Mouse (Mus musculus): ENCODE data around the gene Alg11. TPM values are rescaled to one million over a fixed set of nuclear protein-coding genes. Genes with fewer than 3 reads are reported as not detected.

The Alg11 gene
- polyA plus RNA-seq, 1 experiment from 2014 or later: 30.3 TPM

DNA sequence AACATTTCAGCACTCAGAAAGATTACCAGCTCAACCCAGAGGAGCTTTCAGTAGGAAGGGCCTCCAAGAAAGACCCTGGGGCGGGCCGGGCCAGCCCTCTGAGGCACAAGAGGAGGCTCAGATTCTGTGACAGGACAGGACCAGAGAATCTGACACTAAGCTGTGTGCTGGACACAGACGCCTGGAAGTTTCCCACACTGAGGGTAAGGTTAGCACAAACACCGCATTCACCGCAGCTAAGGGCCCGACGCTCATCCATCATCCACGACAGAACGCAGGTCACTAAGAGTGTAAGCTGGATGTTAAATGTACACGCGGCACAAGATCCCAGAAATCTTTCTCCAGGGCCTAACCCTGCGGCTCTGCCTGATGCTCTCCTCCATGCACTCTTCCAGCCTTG is 16.8 kb upstream of the Alg11 start:
- no peak overlapping the region for H3K4me3 ChIP-seq
- WGBS: 58% methylated on average over 12 of the region's 12 CpGs
- DNase-seq (ENCODE audit: low spot score): peak; percentile 11

DNA sequence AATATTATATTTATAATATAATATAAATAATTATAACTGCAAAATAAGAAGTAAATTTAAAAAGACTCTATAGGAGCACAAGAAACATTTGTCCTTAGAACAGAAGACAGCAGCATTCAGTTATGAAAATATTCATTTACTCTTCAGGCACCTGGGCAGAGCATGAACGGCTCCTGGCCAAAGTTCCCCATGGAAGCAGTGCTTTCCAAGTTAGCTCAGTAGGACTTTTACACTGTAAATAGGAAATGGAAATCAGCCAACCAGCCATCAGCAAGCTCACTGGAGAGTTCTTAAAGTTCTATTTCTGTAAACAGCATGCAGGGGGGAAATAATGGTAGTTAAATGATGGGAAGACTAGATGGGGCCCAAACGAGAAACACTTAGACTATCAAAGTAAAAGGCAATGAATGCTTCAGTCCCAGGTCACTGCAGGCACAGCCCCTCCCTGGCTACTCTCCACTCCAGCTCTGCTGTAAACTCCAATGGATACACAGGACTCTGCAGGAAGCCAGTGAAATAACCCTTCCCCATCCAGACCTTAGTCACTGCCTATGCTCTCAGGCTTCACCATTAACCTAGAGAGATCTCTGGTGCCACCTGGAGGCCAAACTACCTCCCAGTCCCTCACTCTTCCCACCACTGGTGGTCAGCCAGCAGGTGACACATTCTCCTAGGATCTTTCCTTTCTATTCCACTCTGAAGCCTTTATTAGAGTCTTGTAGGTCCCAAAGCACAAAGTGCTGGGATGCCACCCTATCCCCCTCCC is 12.6 kb upstream of the Alg11 start:
- peak; percentile 56 for DNase-seq (ENCODE audit: low spot score)
- Histone ChIP-seq H3K4me3 (no peak overlapping the region), H3K27ac (no peak overlapping the region), H3K9me3 (no peaks in the 10 kb centered on the region), H3K36me3 (no peaks in the 10 kb centered on the region), H3K4me1 (replicated peaks) (peaks cover 10% of the 10 kb centered on the region), H3K27me3 (ENCODE audit: insufficient read depth, poor library complexity, severe bottlenecking) (no peaks in the 10 kb centered on the region)
- WGBS: 76% methylated on average over 2 of the region's 2 CpGs

More for the DNA sequence above, 16.8 kb upstream of the Alg11 start:
- Histone ChIP-seq H3K27ac (peak overlapping the region; percentile 53; the same call in 1 of the 2 replicates), H3K27me3 (ENCODE audit: insufficient read depth, poor library complexity, severe bottlenecking) (no peaks in the 10 kb centered on the region), H3K4me1 (replicated peaks) (peaks cover 23% of the 10 kb centered on the region), H3K9me3 (no peaks in the 10 kb centered on the region), H3K36me3 (no peaks in the 10 kb centered on the region)

DNA sequence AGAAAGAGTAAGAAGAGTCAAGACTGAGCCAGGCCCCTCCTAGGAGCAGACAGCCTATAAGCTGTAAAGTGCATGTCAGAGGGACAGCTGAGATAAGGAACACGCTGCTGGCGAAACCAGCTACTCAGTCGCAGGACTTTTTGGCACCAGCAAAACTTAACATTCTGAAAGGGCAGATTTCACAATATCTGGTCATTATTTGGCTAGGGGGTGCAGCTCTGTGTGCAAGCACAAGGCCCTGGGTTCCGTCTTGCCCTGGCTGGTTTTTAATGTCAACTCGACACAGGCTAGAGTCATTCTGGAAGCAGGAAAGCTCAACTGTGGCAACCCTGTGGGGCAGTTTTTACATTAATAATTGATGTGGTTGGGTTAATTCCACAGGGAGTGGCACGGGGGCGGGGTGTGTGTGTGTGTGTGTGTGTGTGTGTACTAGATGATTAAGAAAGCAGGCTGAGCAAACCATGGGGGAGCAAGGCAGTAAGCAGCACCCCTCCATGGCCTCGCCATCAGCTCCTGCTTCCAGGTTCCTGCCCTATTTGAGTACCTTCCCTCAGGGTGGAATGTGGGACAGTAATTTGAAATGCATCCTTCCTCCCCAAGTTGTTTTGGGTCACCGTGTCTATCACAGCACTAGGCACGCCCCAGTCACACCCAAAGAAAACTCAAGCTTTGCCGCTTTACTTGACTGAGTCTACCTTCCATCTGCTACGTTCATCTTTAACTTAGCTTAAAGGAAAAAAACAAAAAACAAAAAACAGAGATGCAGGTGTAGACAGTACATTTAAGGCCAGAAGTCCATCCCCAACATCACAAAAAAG is 5.6 kb upstream of the Alg11 start:
- no peak overlapping the region for H3K27ac ChIP-seq
- peaks cover 18% of the 10 kb centered on the region for H3K27me3 ChIP-seq (ENCODE audit: insufficient read depth, poor library complexity, severe bottlenecking)
- H3K9me3 ChIP-seq: no peaks in the 10 kb centered on the region
- peaks cover 5% of the 10 kb centered on the region; the same call in 1 of the 2 replicates for H3K4me1 ChIP-seq (replicated peaks)
- no peaks in the 10 kb centered on the region for H3K36me3 ChIP-seq
- no peak for DNase-seq (ENCODE audit: low spot score)
- no peak overlapping the region for H3K4me3 ChIP-seq
- WGBS: 87% methylated on average over 12 of the region's 12 CpGs

DNA sequence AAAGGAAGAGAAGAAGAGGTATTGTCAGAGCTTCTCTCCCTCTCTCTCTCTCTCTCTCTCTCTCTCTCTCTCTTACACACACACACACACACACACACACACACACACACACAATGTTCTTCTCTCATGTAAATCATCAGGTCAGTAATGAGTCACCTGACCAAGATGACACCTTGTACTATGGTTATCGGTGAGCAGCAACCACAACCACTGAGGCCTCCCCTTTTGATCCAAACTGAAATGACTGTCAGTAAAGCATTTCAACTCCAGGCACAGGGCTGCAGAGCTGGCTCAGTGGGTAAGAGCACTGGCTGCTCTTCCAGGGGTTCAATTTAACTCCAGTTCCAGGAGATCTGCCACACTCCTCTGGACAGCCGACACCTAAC is 5.0 kb upstream of the Alg11 start:
- Histone ChIP-seq H3K4me1 (replicated peaks) (peaks cover 6% of the 10 kb centered on the region; the same call in 1 of the 2 replicates), H3K27ac (no peak overlapping the region), H3K9me3 (0 out of 2 replicates have a peak, but pooled peaks cover 5% of the 10 kb centered on the region), H3K27me3 (ENCODE audit: insufficient read depth, poor library complexity, severe bottlenecking) (peaks cover 18% of the 10 kb centered on the region), H3K36me3 (no peaks in the 10 kb centered on the region), H3K4me3 (no peak overlapping the region)
- 98% methylated on average over 2 of the region's 2 CpGs for WGBS
- no peak for DNase-seq (ENCODE audit: low spot score)

DNA sequence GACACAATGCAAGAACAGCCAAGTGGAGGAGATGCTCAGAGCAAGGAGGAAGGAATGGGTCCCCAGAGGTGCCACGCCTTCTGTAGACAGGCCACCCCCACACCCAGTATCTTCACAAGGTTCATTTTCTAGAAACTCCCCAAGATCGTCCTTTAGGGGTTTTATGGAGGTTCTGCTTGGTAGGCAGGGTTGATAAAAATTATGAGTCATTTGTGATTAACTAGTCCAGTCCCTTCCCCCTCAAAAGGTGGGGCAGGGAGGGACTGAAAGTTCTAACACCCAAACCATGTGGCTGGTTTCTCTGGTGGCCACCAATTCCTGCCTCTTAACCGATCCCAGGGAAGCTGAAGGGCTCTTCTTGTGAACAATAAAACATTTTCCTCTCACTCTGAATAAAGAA is 3.7 kb upstream of the Alg11 start:
- 81% methylated on average over 3 of the region's 3 CpGs for WGBS
- DNase-seq (ENCODE audit: low spot score): no peak
- Histone ChIP-seq H3K27me3 (ENCODE audit: insufficient read depth, poor library complexity, severe bottlenecking) (peaks cover 18% of the 10 kb centered on the region), H3K4me3 (no peak overlapping the region), H3K36me3 (no peaks in the 10 kb centered on the region), H3K9me3 (0 out of 2 replicates have a peak, but pooled peaks cover 5% of the 10 kb centered on the region), H3K4me1 (replicated peaks) (peaks cover 10% of the 10 kb centered on the region), H3K27ac (no peak overlapping the region)

DNA sequence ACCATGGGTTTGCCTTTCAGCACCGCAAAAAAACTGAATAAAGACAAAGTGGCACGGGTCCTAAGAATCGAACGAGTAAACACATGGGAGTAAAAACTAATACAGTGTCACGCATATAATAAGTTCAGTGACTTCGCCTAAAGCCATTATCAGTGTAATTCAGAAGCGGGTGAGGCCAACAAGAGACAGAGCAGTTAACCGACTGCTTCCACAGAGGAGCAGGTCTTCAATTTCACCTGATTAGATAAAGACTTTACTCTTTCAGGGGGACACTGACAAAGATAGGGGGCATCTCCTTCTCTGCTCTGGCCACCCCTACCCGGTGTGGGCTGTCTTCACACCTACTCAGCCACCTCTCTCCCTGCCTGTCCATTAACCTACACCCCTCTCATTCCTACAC is 2.2 kb upstream of the Alg11 start:
- DNase-seq (ENCODE audit: low spot score): no peak
- WGBS: 80% methylated on average over 9 of the region's 9 CpGs
- H3K4me1 ChIP-seq (replicated peaks): peaks cover 10% of the 10 kb centered on the region
- H3K27ac ChIP-seq: no peak overlapping the region
- peaks cover 11% of the 10 kb centered on the region for H3K36me3 ChIP-seq
- no peak overlapping the region for H3K4me3 ChIP-seq
- H3K27me3 ChIP-seq (ENCODE audit: insufficient read depth, poor library complexity, severe bottlenecking): peaks cover 18% of the 10 kb centered on the region
- 0 out of 2 replicates have a peak, but pooled peaks cover 5% of the 10 kb centered on the region for H3K9me3 ChIP-seq

DNA sequence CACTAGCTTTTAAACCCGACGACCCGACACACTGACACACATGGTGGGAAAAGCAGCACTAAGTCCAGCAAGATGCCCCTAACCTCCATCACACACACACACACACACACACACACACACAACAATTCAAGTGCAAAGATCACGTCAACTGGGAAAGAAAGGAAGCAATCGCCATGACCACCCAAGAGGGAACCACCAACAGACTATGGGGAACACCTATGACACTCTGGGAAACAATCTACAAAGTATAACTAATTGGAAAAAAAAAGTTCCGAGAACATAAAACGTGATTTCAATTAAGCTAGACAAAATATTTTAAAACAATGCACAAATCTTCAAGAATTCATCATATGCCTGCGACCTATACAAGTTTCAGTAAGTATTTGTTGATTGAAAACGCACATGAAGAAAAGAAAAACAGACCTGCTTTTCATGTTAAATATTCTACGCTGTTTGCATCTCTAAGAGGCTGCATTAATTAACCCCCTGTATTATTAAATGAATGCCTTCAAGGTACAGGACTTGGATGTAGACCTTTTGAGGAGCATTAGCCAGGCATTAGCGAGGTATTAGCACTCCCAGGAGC is 1.3 kb upstream of the Alg11 start:
- peak; percentile 11 for DNase-seq (ENCODE audit: low spot score)
- Histone ChIP-seq H3K4me3 (peak overlapping the region; percentile 72), H3K27me3 (ENCODE audit: insufficient read depth, poor library complexity, severe bottlenecking) (peaks cover 18% of the 10 kb centered on the region), H3K36me3 (peaks cover 20% of the 10 kb centered on the region), H3K9me3 (0 out of 2 replicates have a peak, but pooled peaks cover 5% of the 10 kb centered on the region), H3K27ac (0 out of 2 replicates have a peak overlapping the region, but pooled peaks have one; percentile 89), H3K4me1 (replicated peaks) (peaks cover 10% of the 10 kb centered on the region)
- 38% methylated on average over 11 of the region's 11 CpGs for WGBS

DNA sequence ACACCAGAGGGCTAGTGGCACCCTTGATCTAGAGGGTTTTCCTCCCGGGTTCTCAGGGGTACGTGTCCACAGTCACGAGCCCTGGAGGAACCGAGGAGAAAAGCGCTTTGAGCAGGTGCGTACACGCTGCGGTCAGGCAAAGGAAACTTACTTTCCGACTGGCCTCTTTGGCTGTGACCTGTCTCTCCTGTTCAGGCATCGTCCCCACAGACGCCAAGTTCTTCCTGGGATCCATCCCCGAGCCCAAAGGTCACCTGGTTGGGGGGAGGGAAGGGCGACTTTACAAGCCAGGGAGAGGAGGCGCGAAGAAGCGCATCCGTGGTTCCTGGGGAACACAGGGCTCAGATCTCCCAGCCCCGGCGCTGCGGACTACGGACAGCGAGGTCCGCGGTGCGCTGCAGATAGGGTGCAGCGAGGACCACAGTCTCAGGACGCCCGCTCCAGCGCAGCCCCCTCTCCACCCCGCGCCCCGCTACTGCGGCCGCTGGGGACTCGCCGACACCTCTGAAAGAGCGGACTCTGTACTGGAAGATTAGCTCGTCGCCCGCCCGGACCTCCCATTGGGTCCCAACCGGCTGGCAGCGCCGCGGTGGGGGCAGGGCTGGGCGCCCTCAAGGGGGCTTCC is 588 bp upstream of the Alg11 start, which contains the start of gene Atp7b:
TSS of gene Atp7b (minus strand) at position 485 of the 625 bp plus-strand sequence.
- Histone ChIP-seq H3K27me3 (ENCODE audit: insufficient read depth, poor library complexity, severe bottlenecking) (peaks cover 18% of the 10 kb centered on the region), H3K36me3 (peaks cover 27% of the 10 kb centered on the region), H3K4me3 (peak within 1 kb of the TSS; percentile 72), H3K27ac (peak within 1 kb of the TSS; percentile 89), H3K9me3 (0 out of 2 replicates have a peak, but pooled peaks cover 5% of the 10 kb centered on the region), H3K4me1 (replicated peaks) (peaks cover 10% of the 10 kb centered on the region)
- no peak for DNase-seq (ENCODE audit: low spot score)
- under 1% methylated on average over 46 of the region's 46 CpGs for WGBS

DNA sequence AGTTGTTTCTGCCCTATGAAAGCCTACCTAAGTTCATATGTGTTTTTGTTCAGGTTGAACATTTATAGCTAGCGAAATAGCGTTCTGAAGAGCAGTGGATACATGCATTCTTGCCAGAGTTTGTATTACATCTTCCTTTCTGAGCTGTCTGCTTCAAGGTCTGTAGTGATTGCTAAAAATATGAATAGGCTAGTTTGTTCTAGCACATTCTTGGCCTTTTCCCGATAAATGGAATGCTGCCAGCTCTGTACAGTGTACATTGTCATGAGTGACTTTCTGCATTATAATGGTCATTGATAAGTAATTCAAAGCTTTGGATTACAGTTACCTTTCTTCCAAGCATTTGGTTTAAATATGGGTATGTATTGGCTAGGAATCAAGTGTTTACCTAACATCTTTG is 605 bp downstream of the Alg11 start:
- Histone ChIP-seq H3K9me3 (peaks cover 15% of the 10 kb centered on the region; the same call in 1 of the 2 replicates), H3K27ac (no peak overlapping the region), H3K4me3 (peak overlapping the region; percentile 72), H3K27me3 (ENCODE audit: insufficient read depth, poor library complexity, severe bottlenecking) (peaks cover 18% of the 10 kb centered on the region), H3K4me1 (replicated peaks) (peaks cover 10% of the 10 kb centered on the region), H3K36me3 (peaks cover 39% of the 10 kb centered on the region)
- DNase-seq (ENCODE audit: low spot score): no peak
- WGBS: 8% methylated on average over 3 of the region's 3 CpGs

DNA sequence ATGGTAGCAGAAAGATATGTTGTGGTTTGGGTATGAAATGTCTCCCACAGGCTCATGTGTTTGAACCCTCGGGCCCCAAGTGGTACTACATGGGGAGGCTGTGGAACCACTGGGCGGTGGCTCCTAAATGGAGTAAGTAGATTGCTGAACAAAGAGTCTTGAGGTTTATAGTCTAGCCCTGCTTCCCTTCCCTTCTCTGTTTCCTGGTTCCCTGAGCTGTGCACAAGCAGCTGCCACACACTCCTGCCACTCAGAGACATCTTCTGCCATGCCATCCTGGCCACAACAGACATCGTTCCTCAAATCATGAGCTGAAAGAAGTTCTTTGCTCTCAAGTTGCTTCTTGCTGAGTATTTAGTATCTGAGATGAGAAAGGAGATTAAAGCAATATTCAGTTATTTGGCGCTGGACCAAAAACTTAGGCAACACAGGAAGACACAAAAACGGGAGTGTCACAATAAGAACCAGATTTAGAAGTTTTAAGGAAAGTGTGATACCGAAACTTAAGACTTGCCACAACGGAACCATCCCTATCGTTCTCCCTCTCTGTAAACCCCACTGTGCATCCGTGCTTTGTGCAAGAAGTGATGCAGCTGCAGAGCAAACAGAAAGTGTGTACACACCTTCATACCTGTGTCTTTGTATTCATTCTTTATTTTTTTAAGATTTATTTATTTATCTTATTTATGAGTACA is 18.9 kb downstream of the Alg11 start:
- WGBS: 87% methylated on average over 9 of the region's 9 CpGs
- Histone ChIP-seq H3K4me1 (replicated peaks) (no peaks in the 10 kb centered on the region), H3K4me3 (no peak overlapping the region), H3K36me3 (no peaks in the 10 kb centered on the region), H3K9me3 (no peaks in the 10 kb centered on the region), H3K27ac (no peak overlapping the region), H3K27me3 (ENCODE audit: insufficient read depth, poor library complexity, severe bottlenecking) (no peaks in the 10 kb centered on the region)
- DNase-seq (ENCODE audit: low spot score): no peak

DNA sequence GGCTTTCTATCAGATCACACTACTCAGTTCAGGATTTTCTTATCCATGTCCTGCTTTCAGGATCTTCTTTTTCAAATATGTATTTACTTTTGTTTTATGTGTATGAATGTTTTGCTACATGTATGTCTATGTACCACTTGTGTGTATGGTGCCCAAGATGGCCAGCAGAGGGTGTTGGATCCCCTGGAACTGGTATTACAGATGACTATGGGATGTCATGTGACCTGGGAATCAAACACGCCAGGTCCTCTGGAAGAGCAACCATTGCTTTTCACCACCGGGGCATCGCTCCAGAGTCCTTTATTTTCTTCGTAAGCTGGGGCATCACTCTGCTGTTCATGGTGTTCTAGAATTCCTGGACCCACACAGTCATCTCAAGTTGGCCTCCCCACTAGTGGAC is 28.7 kb downstream of the Alg11 start:
- Histone ChIP-seq H3K4me3 (no peak overlapping the region), H3K27ac (no peak overlapping the region), H3K9me3 (no peaks in the 10 kb centered on the region), H3K27me3 (ENCODE audit: insufficient read depth, poor library complexity, severe bottlenecking) (no peaks in the 10 kb centered on the region), H3K4me1 (replicated peaks) (0 out of 2 replicates have a peak, but pooled peaks cover 3% of the 10 kb centered on the region), H3K36me3 (no peaks in the 10 kb centered on the region)
- DNase-seq (ENCODE audit: low spot score): no peak
- 98% methylated on average over 4 of the region's 4 CpGs for WGBS

DNA sequence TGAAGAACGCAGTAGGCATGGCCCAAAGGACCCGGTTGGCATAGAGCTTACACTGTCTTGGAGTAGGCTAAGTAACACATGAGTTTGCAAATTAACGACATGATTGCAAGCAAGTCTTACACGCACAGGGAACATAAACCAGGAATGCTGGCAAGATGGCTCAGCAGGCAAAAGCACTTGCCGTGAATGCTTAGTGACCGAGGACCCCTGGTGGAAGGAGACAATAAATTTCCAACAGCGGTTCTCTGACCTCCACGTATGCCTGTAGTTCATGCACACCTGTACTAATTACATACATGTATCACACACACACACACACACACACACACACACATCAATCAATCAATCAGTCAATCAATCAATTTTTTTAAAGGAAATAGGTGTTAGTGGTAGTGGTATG is 31.0 kb downstream of the Alg11 start:
- peak; percentile 7 for DNase-seq (ENCODE audit: low spot score)
- H3K4me1 ChIP-seq (replicated peaks): no peaks in the 10 kb centered on the region
- no peak overlapping the region for H3K4me3 ChIP-seq
- no peaks in the 10 kb centered on the region for H3K27me3 ChIP-seq (ENCODE audit: insufficient read depth, poor library complexity, severe bottlenecking)
- no peaks in the 10 kb centered on the region for H3K36me3 ChIP-seq
- 54% methylated on average over 8 of the region's 8 CpGs for whole genome bisulfite sequencing
- H3K27ac ChIP-seq: no peak overlapping the region
- H3K9me3 ChIP-seq: no peaks in the 10 kb centered on the region
